Mouse (Mus musculus) effector memory CD4-positive, alpha-beta T cell, adult 5 months (primary cell): Measurements from ENCODE around the gene Cdk5rap1. TPM values are rescaled to one million over a fixed set of nuclear protein-coding genes. Genes with fewer than 3 reads are reported as not detected.

Source experiments
- polyA plus RNA-seq: library from polyadenylated mRNA; unstranded; fragments of 100-300 nt; shearing (Covaris generic); gene quantifications from one replicate; pipeline ENCODE4 v1.2.1, GENCODE M21; 2017

Cdk5rap1 gene
- 12.8 TPM for polyA plus RNA-seq

DNA sequence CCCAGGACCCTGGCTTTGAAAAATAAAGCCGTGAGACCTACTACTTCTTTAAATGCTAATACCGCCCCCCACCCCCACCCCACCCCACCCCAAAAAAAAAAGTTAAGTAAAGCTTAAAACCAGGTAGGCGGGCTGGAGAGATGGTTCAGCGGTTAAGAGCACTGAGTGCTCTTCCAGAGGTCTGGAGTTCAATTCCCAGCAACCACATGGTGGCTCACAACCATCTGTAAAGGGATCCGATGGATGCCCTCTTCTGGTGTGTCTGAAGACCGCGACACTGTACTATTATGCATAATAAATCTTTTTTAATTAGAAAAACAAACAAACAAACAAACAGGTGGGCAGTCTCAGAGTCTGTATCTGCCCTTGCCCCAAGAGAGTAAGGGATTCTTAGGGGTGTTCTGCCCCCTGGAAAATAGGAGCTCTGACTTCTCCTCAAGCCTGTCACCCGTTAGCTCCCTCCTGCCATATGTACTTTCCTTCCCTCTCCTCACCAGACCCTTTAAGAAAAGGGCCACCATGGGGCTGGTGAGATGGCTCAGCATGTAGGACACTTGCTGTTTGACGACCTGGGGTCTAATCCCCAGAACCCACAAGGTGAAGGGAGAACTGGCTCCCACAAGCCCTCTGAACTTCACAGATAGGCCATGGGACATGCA lies at the start of gene Cdk5rap1:
Gene Cdk5rap1 (minus strand): TSS at position 169 of the 659 bp plus-strand sequence.

DNA sequence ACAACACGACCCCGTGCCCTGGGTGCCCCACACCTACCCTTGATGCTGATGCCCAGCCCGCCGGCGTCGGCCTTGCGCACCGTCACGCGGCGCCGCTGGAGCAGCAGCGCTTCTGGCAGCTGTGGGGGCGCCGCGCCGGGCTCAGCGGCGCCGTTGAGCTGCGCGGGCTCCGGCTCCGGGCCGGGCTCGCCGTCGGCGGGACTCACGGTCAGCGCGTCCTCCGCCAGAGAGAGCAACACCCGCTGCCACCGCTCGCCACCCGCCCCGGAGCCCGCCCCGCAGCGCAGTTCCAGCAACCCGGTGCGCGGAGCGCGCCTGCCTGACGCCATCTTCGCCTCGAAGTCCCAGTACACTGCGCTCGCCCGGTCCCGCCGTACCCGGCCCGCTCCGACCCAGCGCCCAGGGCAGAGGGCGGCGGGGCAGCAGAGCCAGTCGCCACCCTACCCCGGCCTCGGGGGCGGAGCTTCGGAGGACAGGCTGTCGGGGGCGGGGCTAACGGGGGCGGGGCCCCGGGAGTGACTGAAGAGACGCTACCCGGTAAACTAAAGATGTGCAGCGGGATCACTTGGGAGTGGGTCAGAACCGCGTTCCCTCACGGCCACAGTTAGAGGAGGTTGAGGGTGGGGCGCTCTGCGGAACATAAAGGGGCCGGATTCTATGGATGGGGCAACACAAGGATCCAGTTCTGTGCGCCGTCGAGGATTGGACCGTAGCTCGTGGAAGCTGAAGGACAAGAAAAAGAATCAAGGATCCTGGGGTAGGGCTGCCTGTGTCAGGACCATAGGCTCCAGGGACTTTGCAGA lies 35.0 kb upstream of the Cdk5rap1 start, which contains the start of gene Snta1:
Gene Snta1 (minus strand): TSS at position 457 of the 803 bp plus-strand sequence.

DNA sequence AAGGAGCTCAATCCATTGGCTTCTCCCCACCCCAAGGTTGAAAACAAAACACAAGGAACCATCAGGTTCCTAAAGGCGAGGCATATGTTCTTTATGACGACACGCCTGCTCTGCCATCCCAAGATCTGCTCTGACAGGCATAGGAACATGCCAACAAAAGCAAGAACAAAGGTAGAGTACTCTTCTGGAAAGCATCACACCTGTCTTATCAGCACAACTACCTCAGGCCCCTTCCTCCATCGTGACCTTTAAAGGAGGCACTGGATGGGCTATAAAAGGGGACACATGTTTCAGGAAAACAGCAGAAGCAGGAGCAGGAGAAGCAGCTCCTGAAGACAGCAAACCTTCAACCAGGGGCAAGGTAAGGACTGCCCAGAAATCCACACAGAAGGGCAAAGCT lies 65.9 kb downstream of the Cdk5rap1 start, which contains the start of gene Bpifb9b:
Gene Bpifb9b (plus strand): TSS at position 301 of the 400 bp plus-strand sequence.

Other genes starting within 250 kb of the Cdk5rap1 start
- not detected for gene Bpifa3, start 242.7 kb downstream of the Cdk5rap1 start, polyA plus RNA-seq
- gene Bpifa1, start 230.1 kb downstream of the Cdk5rap1 start, polyA plus RNA-seq = not detected
- gene Bpifa5, start 210.4 kb downstream of the Cdk5rap1 start, polyA plus RNA-seq = not detected
- gene Bpifb1, start 182.2 kb downstream of the Cdk5rap1 start, polyA plus RNA-seq = not detected
- gene Bpifb5, start 149.3 kb downstream of the Cdk5rap1 start, polyA plus RNA-seq = not detected
- not detected for gene Bpifb9a, start 115.2 kb downstream of the Cdk5rap1 start, polyA plus RNA-seq
- not detected for gene Bpifb9b, start 65.8 kb downstream of the Cdk5rap1 start, polyA plus RNA-seq
- gene Snta1, start 35.1 kb upstream of the Cdk5rap1 start, polyA plus RNA-seq = not detected
- 23.1 TPM for gene Cbfa2t2, start 63.5 kb upstream of the Cdk5rap1 start, polyA plus RNA-seq
- not detected for gene 1700003F12Rik, start 174.1 kb upstream of the Cdk5rap1 start, polyA plus RNA-seq
- not detected for gene Actl10, start 178.8 kb upstream of the Cdk5rap1 start, polyA plus RNA-seq
- not detected for gene Necab3, start 185.9 kb upstream of the Cdk5rap1 start, polyA plus RNA-seq
- 2.4 TPM for gene E2f1, start 196.9 kb upstream of the Cdk5rap1 start, polyA plus RNA-seq
- 10.0 TPM for gene Pxmp4, start 230.7 kb upstream of the Cdk5rap1 start, polyA plus RNA-seq
- 0.57 TPM for gene Zfp341, start 240.3 kb upstream of the Cdk5rap1 start, polyA plus RNA-seq
- not detected for gene 4930519P11Rik, start 240.4 kb upstream of the Cdk5rap1 start, polyA plus RNA-seq